Mouse (Mus musculus): ENCODE data around the gene Nrxn1. TPM values are rescaled to one million over a fixed set of nuclear protein-coding genes. Genes with fewer than 3 reads are reported as not detected.

The Nrxn1 gene
- polyA plus RNA-seq, 1 experiment: 0.31 TPM

DNA sequence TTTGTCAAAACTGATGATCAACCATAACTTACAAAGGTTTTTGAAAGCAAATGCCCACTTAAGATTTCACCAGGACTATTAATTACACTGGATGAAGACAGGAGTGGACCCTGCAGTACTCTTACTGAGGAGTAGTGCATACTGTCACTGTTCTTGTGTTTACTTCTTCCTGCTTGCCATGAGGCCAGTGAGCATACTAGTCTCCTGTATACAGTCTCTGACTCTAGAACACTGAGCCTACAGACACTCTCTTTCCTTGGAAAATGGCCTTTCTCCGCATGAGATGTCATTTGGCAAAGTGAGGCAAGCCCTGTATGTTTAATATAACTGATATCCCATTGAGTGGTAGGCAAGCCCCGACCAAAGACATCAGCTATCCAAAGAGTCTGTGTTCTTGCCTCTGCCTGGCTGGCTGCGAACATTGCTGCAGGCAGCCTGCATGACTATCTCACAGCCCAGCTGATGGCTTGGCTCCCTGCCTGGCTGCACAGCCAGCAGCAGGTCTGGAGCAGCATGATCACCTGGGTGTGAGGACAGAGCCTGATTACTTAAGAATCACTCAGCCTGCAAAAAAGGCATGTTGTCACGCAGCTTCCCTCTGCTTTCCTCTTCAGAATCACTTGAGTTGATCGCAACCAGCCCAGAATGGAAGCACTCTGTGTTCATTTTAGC lies 1085.3 kb downstream of the Nrxn1 start:
- no peak for TF ChIP-seq POLR2A (IDR thresholded peaks at IDR 0.05; ENCODE audit: control insufficient read depth, extremely low read depth, insufficient read depth, low read length, poor library complexity)
- TF ChIP-seq CTCF (IDR thresholded peaks at IDR 0.05; ENCODE audit: borderline replicate concordance, control insufficient read depth, extremely low read depth, insufficient read depth, low read length, poor library complexity): no peak
- no peak for DNase-seq
- H3K27me3 ChIP-seq (ENCODE audit: control insufficient read depth, insufficient read depth, low read length): no peaks in the 10 kb centered on the region
- no peak overlapping the region for H3K4me3 ChIP-seq (ENCODE audit: control insufficient read depth, insufficient read depth, low read length)
- H3K4me1 ChIP-seq (replicated peaks; ENCODE audit: control insufficient read depth, insufficient read depth, low read length): no peaks in the 10 kb centered on the region
- 72% methylated on average over 5 of the region's 5 CpGs for WGBS
- H3K36me3 ChIP-seq (ENCODE audit: control insufficient read depth, insufficient read depth, low read length): no peaks in the 10 kb centered on the region
- H3K27ac ChIP-seq (ENCODE audit: control insufficient read depth, insufficient read depth, low read length): no peak overlapping the region

DNA sequence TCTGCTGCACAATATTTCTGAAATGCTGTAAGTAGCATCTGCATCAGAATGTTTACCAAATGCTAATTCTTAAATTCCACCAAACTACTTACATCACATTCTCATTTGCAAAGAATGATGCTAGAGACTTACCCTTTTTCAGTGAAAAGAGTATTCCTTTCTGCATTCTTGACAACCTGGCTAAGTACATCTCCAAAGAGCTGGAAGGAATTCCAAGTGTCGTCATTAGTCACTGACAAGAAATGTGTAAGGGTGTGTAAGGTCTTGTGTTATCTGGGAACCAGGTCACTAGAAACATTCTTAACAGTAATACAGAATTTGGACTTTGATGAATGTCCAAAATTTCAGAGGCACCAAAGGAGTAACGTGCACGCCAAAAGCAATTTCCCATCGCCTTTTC lies 1102.2 kb downstream of the Nrxn1 start:
- WGBS: 93% methylated on average over 4 of the region's 4 CpGs
- no peak overlapping the region for H3K27ac ChIP-seq (ENCODE audit: control insufficient read depth, insufficient read depth, low read length)
- no peak for TF ChIP-seq CTCF (IDR thresholded peaks at IDR 0.05; ENCODE audit: borderline replicate concordance, control insufficient read depth, extremely low read depth, insufficient read depth, low read length, poor library complexity)

More for the DNA sequence above, 1102.2 kb downstream of the Nrxn1 start:
- H3K27me3 ChIP-seq (ENCODE audit: control insufficient read depth, insufficient read depth, low read length): no peaks in the 10 kb centered on the region
- H3K36me3 ChIP-seq (ENCODE audit: control insufficient read depth, insufficient read depth, low read length): no peaks in the 10 kb centered on the region
- H3K4me3 ChIP-seq (ENCODE audit: control insufficient read depth, insufficient read depth, low read length): no peak overlapping the region
- no peaks in the 10 kb centered on the region for H3K4me1 ChIP-seq (replicated peaks; ENCODE audit: control insufficient read depth, insufficient read depth, low read length)
- no peak for DNase-seq

Data from thymus, adult 2 months (tissue).